Mouse (Mus musculus): ENCODE results near the gene Hamp2. TPM values are rescaled to one million over a fixed set of nuclear protein-coding genes. Genes with fewer than 3 reads are reported as not detected.
"Not testable (repeated sequence)": the region's sequence is repeated elsewhere in the genome, so short reads cannot be mapped to it uniquely, and the experiment has no call there.

Hamp2 gene
- polyA plus RNA-seq, 1 experiment from 2014 or later, result not detected

DNA sequence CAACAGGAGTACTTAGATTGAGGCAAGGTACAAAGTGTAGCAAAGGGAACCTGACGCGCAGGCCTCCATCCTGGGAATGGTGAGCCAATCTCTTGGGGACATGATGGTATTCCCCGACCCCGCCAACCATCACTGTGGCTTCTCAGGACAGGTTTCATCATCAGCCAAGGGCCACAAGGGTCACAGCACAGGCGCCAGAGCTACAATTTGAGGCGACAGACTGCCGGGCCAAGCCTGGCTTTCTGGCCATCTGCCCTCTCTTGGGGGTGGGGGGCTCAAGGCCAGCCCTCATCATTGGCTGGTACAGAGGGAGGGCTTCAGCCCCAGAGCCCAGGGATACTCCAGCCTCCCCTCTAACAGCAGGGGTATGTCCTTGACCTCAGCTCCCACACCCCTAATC lies 21.0 kb upstream of the Hamp2 start:
- not testable (repeated sequence) for DNase-seq (ENCODE audit: low spot score); H3K4me2 ChIP-seq (ENCODE audit: low read depth); H3K36me3 ChIP-seq (ENCODE audit: control insufficient read depth, insufficient read depth, low read length); H3K9ac ChIP-seq (ENCODE audit: low read length); ATAC-seq (ENCODE audit: insufficient read depth, low FRiP score, low TSS enrichment); H3K9me3 ChIP-seq (ENCODE audit: control insufficient read depth, low read length); H3K4me1 ChIP-seq (ENCODE audit: control insufficient read depth, insufficient read depth, low read length); H3K27me3 ChIP-seq (ENCODE audit: control insufficient read depth, insufficient read depth, low read length); H3K4me3 ChIP-seq (ENCODE audit: low read depth, low read length); H3K27ac ChIP-seq (ENCODE audit: low read depth, low read length)
- WGBS, result 94% methylated on average over 7 of the region's 7 CpGs

DNA sequence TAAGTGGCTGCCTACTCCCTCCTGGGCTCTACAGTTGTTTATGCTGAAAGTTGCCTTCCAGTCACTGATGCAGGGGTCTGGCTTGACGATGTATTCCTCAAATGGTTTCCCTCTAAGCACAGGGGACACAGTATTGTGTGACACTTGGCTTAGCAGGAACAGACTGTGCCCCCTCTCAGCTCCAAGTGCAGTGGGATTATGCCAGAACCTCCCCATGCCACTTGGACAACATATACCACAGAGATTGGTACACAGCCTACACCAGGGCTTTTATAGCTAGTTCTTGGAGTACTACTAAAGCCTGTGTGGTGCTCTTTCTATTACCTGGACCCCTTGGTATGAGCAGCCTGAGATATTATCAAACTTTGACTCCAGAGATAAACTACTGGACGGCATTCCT lies 20.2 kb upstream of the Hamp2 start:
- not testable (repeated sequence) for H3K4me1 ChIP-seq (ENCODE audit: control insufficient read depth, insufficient read depth, low read length); H3K4me2 ChIP-seq (ENCODE audit: low read depth); H3K9me3 ChIP-seq (ENCODE audit: control insufficient read depth, low read length); H3K27ac ChIP-seq (ENCODE audit: low read depth, low read length); H3K27me3 ChIP-seq (ENCODE audit: control insufficient read depth, insufficient read depth, low read length); ATAC-seq (ENCODE audit: insufficient read depth, low FRiP score, low TSS enrichment); H3K9ac ChIP-seq (ENCODE audit: low read length); H3K4me3 ChIP-seq (ENCODE audit: low read depth, low read length); H3K36me3 ChIP-seq (ENCODE audit: control insufficient read depth, insufficient read depth, low read length); DNase-seq (ENCODE audit: low spot score)
- WGBS, result 80% methylated on average over 2 of the region's 2 CpGs

DNA sequence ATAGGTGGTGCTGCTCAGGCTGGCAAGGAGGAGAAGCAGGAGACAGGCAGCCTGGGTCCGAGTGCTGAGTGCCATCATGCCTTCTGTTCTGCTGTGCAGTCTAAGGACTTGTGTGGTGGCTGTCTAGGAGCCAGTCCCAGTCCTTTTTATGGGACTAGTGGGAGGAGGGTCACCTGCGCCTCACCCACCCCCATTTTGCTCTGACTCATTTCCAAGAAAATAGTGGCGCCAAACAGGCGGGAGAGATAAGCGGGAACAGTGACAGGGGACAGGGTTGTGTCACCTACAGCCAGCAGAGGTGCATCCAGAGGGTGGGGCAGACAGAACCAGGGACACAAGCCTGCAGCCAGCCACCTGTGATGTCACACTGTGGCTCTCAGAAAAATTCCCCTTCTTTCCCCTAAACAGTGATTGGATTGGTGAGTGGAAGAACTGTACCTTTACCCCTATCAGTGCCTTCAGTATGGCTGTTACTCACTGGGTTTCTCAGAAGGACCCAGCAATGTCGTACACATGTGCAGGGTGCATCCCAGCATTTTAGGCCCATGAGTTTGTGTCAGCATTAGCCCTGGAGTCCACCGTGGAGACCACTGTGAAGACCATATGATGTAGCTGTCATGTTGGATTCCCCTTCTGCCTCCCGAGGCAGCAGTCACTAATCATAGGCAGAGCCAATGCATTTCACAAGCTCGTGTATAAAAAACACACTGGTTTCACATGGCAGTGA lies 19.6 kb upstream of the Hamp2 start, which contains the start of gene Hamp:
Gene Hamp, minus strand, starts transcription at position 124 of the 727 bp plus-strand sequence.
- Histone ChIP-seq H3K4me3 (ENCODE audit: low read depth, low read length) (no peak within 1 kb of the TSS), H3K27me3 (ENCODE audit: control insufficient read depth, insufficient read depth, low read length) (no peaks in the 10 kb centered on the region), H3K4me2 (ENCODE audit: low read depth) (no peak within 1 kb of the TSS), H3K9ac (ENCODE audit: low read length) (no peak within 1 kb of the TSS), H3K9me3 (ENCODE audit: control insufficient read depth, low read length) (no peaks in the 10 kb centered on the region), H3K36me3 (ENCODE audit: control insufficient read depth, insufficient read depth, low read length) (no peaks in the 10 kb centered on the region; the same call in 1 of the 2 replicates), H3K27ac (ENCODE audit: low read depth, low read length) (no peak within 1 kb of the TSS), H3K4me1 (ENCODE audit: control insufficient read depth, insufficient read depth, low read length) (no peaks in the 10 kb centered on the region)
- ATAC-seq (ENCODE audit: insufficient read depth, low FRiP score, low TSS enrichment) (no peak), DNase-seq (ENCODE audit: low spot score) (no peak)
- WGBS, result 71% methylated on average over 9 of the region's 9 CpGs

DNA sequence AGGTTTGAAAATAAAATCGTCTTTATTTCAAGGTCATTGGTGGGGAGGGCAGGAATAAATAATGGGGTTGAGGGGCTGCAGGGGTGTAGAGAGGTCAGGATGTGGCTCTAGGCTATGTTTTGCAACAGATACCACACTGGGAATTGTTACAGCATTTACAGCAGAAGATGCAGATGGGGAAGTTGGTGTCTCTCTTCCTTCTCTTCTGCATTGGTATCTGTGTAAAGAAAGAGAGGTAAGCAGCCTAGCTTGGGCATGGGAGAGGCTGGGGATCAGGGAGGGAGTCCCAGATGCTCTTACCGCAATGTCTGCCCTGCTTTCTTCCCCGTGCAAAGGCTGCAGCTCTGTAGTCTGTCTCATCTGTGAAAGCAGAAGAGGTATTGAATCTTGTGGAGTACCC lies 17.9 kb upstream of the Hamp2 start:
- not testable (repeated sequence) for H3K9ac ChIP-seq (ENCODE audit: low read length); ATAC-seq (ENCODE audit: insufficient read depth, low FRiP score, low TSS enrichment); DNase-seq (ENCODE audit: low spot score); H3K27ac ChIP-seq (ENCODE audit: low read depth, low read length); H3K36me3 ChIP-seq (ENCODE audit: control insufficient read depth, insufficient read depth, low read length); H3K4me1 ChIP-seq (ENCODE audit: control insufficient read depth, insufficient read depth, low read length); H3K4me2 ChIP-seq (ENCODE audit: low read depth); H3K4me3 ChIP-seq (ENCODE audit: low read depth, low read length); H3K9me3 ChIP-seq (ENCODE audit: control insufficient read depth, low read length); H3K27me3 ChIP-seq (ENCODE audit: control insufficient read depth, insufficient read depth, low read length)
- WGBS, result 59% methylated on average over 3 of the region's 3 CpGs

DNA sequence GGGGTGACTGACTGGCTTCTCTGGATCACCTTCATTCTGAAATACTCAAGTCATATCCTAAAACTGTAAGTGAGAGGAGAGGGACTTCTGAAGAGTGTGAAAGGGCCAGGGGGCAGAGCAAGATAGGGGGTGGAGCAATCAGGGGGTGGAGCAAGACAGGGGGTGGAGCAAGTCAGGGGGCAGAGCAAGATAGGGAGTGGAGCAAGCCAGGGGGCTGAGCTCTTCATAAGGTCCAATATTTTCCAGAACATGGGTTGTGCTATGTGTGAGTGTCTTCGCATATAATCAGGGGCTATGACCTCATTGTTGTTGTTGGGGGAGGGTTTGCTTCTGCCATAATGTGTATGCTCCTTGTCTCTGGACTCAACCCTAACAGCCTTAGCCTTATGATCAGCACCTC lies 15.6 kb upstream of the Hamp2 start:
- H3K27ac ChIP-seq (ENCODE audit: low read depth, low read length); ATAC-seq (ENCODE audit: insufficient read depth, low FRiP score, low TSS enrichment); H3K27me3 ChIP-seq (ENCODE audit: control insufficient read depth, insufficient read depth, low read length); H3K4me2 ChIP-seq (ENCODE audit: low read depth); H3K4me3 ChIP-seq (ENCODE audit: low read depth, low read length); H3K36me3 ChIP-seq (ENCODE audit: control insufficient read depth, insufficient read depth, low read length); H3K9me3 ChIP-seq (ENCODE audit: control insufficient read depth, low read length); H3K9ac ChIP-seq (ENCODE audit: low read length); H3K4me1 ChIP-seq (ENCODE audit: control insufficient read depth, insufficient read depth, low read length); DNase-seq (ENCODE audit: low spot score): not testable (repeated sequence)
- WGBS, result 64% methylated on average over 1 of the region's 1 CpGs

DNA sequence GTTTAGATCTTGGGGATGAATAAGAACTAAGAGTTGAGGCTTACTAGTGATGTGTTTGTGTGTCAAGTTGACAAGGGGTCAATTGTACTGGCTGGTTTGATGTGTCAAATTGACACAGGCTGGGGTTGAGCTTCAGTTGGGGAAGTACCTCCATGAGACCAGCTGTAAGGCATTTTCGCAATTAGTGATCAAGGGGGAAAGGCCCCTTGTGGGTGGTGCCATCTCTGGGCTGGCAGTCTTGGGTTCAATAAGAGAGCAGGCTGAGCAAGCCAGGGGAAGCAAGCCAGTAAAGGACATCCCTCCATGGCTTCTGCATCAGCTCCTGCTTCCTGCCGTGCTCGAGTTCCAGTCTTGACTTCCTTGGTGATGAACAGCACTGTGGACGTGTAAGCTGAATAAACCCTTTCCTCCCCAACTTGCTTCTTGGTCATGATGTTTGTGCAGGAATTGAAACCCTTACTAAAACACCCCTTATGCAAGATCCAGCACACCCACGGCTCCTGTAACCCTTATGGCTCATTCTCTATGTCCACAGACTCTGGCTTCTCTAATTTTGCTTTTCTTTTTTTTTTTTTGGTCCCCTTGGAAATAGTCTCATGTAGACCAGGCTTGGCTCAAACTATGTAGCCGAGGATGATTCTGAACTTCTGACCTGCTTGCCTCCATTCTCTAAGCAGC lies 11.1 kb upstream of the Hamp2 start:
- not testable (repeated sequence) for H3K27ac ChIP-seq (ENCODE audit: low read depth, low read length); H3K4me1 ChIP-seq (ENCODE audit: control insufficient read depth, insufficient read depth, low read length); DNase-seq (ENCODE audit: low spot score); ATAC-seq (ENCODE audit: insufficient read depth, low FRiP score, low TSS enrichment); H3K27me3 ChIP-seq (ENCODE audit: control insufficient read depth, insufficient read depth, low read length); H3K4me2 ChIP-seq (ENCODE audit: low read depth); H3K9ac ChIP-seq (ENCODE audit: low read length); H3K4me3 ChIP-seq (ENCODE audit: low read depth, low read length); H3K9me3 ChIP-seq (ENCODE audit: control insufficient read depth, low read length); H3K36me3 ChIP-seq (ENCODE audit: control insufficient read depth, insufficient read depth, low read length)
- 82% methylated on average over 6 of the region's 6 CpGs for WGBS

DNA sequence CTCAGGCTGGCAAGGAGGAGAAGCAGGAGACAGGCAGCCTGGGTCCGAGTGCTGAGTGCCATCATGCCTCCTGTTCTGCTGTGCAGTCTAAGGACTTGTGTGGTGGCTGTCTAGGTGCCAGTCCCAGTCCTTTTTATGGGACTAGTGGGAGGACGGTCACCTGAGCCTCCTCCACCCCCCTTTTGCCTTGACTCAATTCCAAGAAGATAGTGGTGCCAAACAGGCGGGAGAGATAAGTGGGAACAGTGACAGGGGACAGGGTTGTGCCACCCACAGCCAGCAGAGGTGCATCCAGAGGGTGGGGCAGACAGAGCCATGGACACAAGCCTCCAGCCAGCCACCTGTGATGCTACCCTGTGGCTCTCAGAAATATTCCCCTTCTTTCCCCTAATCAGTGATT lies 410 bp downstream of the Hamp2 start:
- Histone ChIP-seq H3K4me2 (ENCODE audit: low read depth) (no peak overlapping the region), H3K4me1 (ENCODE audit: control insufficient read depth, insufficient read depth, low read length) (no peaks in the 10 kb centered on the region), H3K27ac (ENCODE audit: low read depth, low read length) (no peak overlapping the region), H3K9me3 (ENCODE audit: control insufficient read depth, low read length) (no peaks in the 10 kb centered on the region), H3K4me3 (ENCODE audit: low read depth, low read length) (no peak overlapping the region), H3K27me3 (ENCODE audit: control insufficient read depth, insufficient read depth, low read length) (no peaks in the 10 kb centered on the region), H3K9ac (ENCODE audit: low read length) (no peak overlapping the region), H3K36me3 (ENCODE audit: control insufficient read depth, insufficient read depth, low read length) (no peaks in the 10 kb centered on the region)
- WGBS, result 78% methylated on average over 3 of the region's 3 CpGs
- DNase-seq (ENCODE audit: low spot score) (no peak), ATAC-seq (ENCODE audit: insufficient read depth, low FRiP score, low TSS enrichment) (no peak)

DNA sequence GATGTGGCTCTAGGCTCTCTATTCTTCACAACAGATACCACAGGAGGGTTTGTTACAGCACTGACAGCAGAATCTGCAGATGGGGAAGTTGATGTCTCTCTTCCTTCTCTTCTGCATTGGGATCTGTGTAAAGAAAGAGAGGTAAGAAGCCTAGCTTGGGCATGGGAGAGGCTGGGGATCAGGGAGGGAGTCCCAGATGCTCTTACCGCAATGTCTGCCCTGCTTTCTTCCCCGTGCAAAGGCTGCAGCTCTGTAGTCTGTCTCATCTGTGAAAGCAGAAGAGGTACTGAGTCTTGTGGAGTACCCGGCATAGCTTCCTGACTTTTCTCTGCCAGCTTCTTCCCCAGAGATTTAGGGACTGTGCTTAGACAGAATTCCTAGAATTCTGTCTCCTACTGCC lies 2.0 kb downstream of the Hamp2 start:
- H3K9me3 ChIP-seq (ENCODE audit: control insufficient read depth, low read length); ATAC-seq (ENCODE audit: insufficient read depth, low FRiP score, low TSS enrichment); H3K4me2 ChIP-seq (ENCODE audit: low read depth); H3K36me3 ChIP-seq (ENCODE audit: control insufficient read depth, insufficient read depth, low read length); DNase-seq (ENCODE audit: low spot score); H3K9ac ChIP-seq (ENCODE audit: low read length); H3K27ac ChIP-seq (ENCODE audit: low read depth, low read length); H3K4me3 ChIP-seq (ENCODE audit: low read depth, low read length); H3K4me1 ChIP-seq (ENCODE audit: control insufficient read depth, insufficient read depth, low read length); H3K27me3 ChIP-seq (ENCODE audit: control insufficient read depth, insufficient read depth, low read length): not testable (repeated sequence)
- 43% methylated on average over 3 of the region's 3 CpGs for WGBS

DNA sequence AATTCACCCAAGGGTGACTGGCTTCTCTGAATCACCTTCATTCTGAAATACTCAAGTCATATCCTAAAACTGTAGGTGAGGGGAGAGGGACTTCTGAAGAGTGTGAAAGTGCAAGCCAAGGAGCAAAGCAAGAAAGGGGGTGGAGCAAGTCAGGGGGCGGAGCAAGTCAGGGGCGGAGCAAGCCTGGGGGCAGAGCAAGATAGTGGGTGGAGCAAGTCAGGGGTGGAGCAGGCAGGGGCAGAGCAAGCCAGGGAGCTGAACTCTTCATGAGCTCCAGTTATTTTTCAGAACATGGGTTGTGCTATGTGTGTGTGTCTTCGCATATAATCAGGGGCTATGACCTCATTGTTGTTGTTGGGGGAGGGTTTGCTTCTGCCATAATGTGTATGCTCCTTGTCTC lies 4.3 kb downstream of the Hamp2 start:
- no peaks in the 10 kb centered on the region for H3K36me3 ChIP-seq (ENCODE audit: control insufficient read depth, insufficient read depth, low read length)
- H3K4me3 ChIP-seq (ENCODE audit: low read depth, low read length), result no peak overlapping the region
- no peak overlapping the region for H3K27ac ChIP-seq (ENCODE audit: low read depth, low read length)
- H3K4me2 ChIP-seq (ENCODE audit: low read depth), result no peak overlapping the region
- DNase-seq (ENCODE audit: low spot score) (no peak), ATAC-seq (ENCODE audit: insufficient read depth, low FRiP score, low TSS enrichment) (no peak)
- H3K4me1 ChIP-seq (ENCODE audit: control insufficient read depth, insufficient read depth, low read length), result no peaks in the 10 kb centered on the region
- no peak overlapping the region for H3K9ac ChIP-seq (ENCODE audit: low read length)
- no peaks in the 10 kb centered on the region for H3K9me3 ChIP-seq (ENCODE audit: control insufficient read depth, low read length)
- WGBS, result 62% methylated on average over 3 of the region's 3 CpGs
- H3K27me3 ChIP-seq (ENCODE audit: control insufficient read depth, insufficient read depth, low read length), result no peaks in the 10 kb centered on the region

All from neural tube, embryonic 11.5 days (tissue).